Mouse (Mus musculus): Measurements from ENCODE around the gene Pdss1. TPM values are rescaled to one million over a fixed set of nuclear protein-coding genes. Genes with fewer than 3 reads are reported as not detected.
"Not testable (repeated sequence)": the region's sequence is repeated elsewhere in the genome, so short reads cannot be mapped to it uniquely, and the experiment has no call there.

Gene Pdss1
- polyA plus RNA-seq, 1 experiment from 2014 or later: 19.1 TPM

- no peaks in the 10 kb centered on the region for H3K9me3 ChIP-seq (ENCODE audit: control insufficient read depth, low read length)
- no peaks in the 10 kb centered on the region for H3K27me3 ChIP-seq (replicated peaks; ENCODE audit: control insufficient read depth, insufficient read depth, low read length)
- no peak overlapping the region for H3K9ac ChIP-seq (ENCODE audit: low read depth, low read length)
- no peak overlapping the region for H3K4me3 ChIP-seq (ENCODE audit: low read depth, low read length)
- no peaks in the 10 kb centered on the region for H3K36me3 ChIP-seq (ENCODE audit: control insufficient read depth, insufficient read depth, low read length)
- WGBS: 46% methylated on average over 8 of the region's 10 CpGs
- DNase-seq (ENCODE audit: low spot score) (no peak), ATAC-seq (ENCODE audit: low read depth) (no peak)
- H3K4me1 ChIP-seq (ENCODE audit: control insufficient read depth, insufficient read depth, low read length): no peaks in the 10 kb centered on the region
- no peak overlapping the region for H3K4me2 ChIP-seq (ENCODE audit: low read depth, low read length)
- H3K27ac ChIP-seq (replicated peaks; ENCODE audit: low read depth, low read length): no peak overlapping the region
These were observed 20.7 kb upstream of the Pdss1 start for GRCm38 (mm10) chr2:22874628-22875027.

DNA sequence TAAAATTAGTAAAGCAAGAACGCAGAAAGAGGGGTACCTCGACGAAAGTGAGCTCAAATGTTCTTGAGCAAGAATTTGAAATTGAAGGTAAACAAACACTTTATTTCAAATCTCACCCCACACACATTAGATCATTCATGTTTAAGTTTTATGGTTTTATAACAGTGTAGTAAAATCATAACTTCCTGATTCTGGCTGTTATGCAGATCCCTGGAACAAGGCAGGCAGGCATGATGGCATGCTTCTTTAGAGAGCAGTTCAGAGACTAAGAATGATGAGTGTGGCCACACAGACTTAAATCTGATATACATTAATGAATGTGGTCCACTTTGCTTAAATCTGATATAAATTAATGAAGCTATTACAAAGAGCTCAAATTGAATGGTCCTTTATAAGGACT, 18.7 kb upstream of the Pdss1 start:
- H3K27me3 ChIP-seq (replicated peaks; ENCODE audit: control insufficient read depth, insufficient read depth, low read length): no peaks in the 10 kb centered on the region
- no peak overlapping the region for H3K4me2 ChIP-seq (ENCODE audit: low read depth, low read length)
- no peaks in the 10 kb centered on the region for H3K36me3 ChIP-seq (ENCODE audit: control insufficient read depth, insufficient read depth, low read length)
- ATAC-seq (ENCODE audit: low read depth) (no peak), DNase-seq (ENCODE audit: low spot score) (no peak)
- H3K27ac ChIP-seq (replicated peaks; ENCODE audit: low read depth, low read length): no peak overlapping the region
- H3K4me1 ChIP-seq (ENCODE audit: control insufficient read depth, insufficient read depth, low read length): no peaks in the 10 kb centered on the region
- WGBS: 79% methylated on average over 3 of the region's 3 CpGs
- no peaks in the 10 kb centered on the region for H3K9me3 ChIP-seq (ENCODE audit: control insufficient read depth, low read length)
- no peak overlapping the region for H3K4me3 ChIP-seq (ENCODE audit: low read depth, low read length)
- H3K9ac ChIP-seq (ENCODE audit: low read depth, low read length): no peak overlapping the region

DNA sequence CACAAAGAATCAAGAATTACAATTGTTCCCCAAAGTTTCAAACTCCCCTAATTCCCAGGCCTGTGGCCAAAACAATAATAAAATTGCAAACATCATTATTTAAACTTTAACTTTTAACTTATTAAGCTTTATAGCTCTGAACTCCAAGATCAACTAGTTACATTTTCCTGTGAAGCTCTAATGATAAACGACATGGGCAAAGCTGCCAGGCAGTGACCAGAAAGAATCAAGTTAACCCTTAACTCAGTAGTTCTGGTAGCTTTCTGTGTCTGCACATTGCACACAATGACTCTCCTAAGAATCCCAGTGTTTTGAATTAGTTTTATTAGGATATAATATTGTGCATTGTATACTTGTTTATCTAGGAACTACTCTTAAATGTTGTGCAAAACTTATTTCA, 16.5 kb upstream of the Pdss1 start:
- H3K4me1 ChIP-seq (ENCODE audit: control insufficient read depth, insufficient read depth, low read length): no peaks in the 10 kb centered on the region
- 27% methylated on average over 1 of the region's 1 CpGs for WGBS
- no peaks in the 10 kb centered on the region for H3K9me3 ChIP-seq (ENCODE audit: control insufficient read depth, low read length)
- no peak overlapping the region for H3K27ac ChIP-seq (replicated peaks; ENCODE audit: low read depth, low read length)
- H3K4me2 ChIP-seq (ENCODE audit: low read depth, low read length): no peak overlapping the region
- no peak overlapping the region for H3K4me3 ChIP-seq (ENCODE audit: low read depth, low read length)
- no peak overlapping the region for H3K9ac ChIP-seq (ENCODE audit: low read depth, low read length)
- DNase-seq (ENCODE audit: low spot score) (no peak), ATAC-seq (ENCODE audit: low read depth) (no peak)
- H3K27me3 ChIP-seq (replicated peaks; ENCODE audit: control insufficient read depth, insufficient read depth, low read length): no peaks in the 10 kb centered on the region
- no peaks in the 10 kb centered on the region for H3K36me3 ChIP-seq (ENCODE audit: control insufficient read depth, insufficient read depth, low read length)

DNA sequence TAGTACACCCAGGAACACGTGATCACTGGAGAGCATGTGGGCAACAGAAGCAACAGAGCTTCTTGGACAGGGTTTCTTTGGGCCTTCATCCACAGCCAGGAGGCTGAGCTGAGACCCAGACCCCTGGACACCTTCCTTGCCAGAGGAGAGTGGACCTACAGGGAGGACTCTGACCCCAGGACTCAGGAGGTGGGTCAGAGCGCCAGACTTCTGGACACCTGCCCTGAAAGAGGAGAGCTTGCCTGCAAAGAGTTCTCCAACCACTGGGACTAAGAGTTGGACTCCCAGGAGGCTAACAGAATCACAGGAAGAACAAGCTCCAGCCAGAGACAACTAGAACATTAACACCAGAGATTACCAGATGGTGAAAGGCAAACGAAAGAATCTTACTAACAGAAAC, 14.6 kb upstream of the Pdss1 start:
- not testable (repeated sequence) for H3K4me2 ChIP-seq (ENCODE audit: low read depth, low read length); ATAC-seq (ENCODE audit: low read depth); H3K9me3 ChIP-seq (ENCODE audit: control insufficient read depth, low read length); H3K36me3 ChIP-seq (ENCODE audit: control insufficient read depth, insufficient read depth, low read length); H3K4me3 ChIP-seq (ENCODE audit: low read depth, low read length); DNase-seq (ENCODE audit: low spot score); H3K27me3 ChIP-seq (replicated peaks; ENCODE audit: control insufficient read depth, insufficient read depth, low read length); H3K27ac ChIP-seq (replicated peaks; ENCODE audit: low read depth, low read length); H3K9ac ChIP-seq (ENCODE audit: low read depth, low read length); H3K4me1 ChIP-seq (ENCODE audit: control insufficient read depth, insufficient read depth, low read length)
- WGBS: 83% methylated on average over 3 of the region's 3 CpGs

GRCm38 (mm10) chr2:22894932-22895281, 415 bp upstream of the Pdss1 start:
- ATAC-seq (ENCODE audit: low read depth): peak; percentile 5; the same call in 1 of the 2 replicates
- 25% methylated on average over 9 of the region's 9 CpGs for WGBS
- peak overlapping the region; percentile 74 for H3K27ac ChIP-seq (replicated peaks; ENCODE audit: low read depth, low read length)

GRCm38 (mm10) chr2:22903947-22904346, 8.6 kb downstream of the Pdss1 start:
- ATAC-seq (ENCODE audit: low read depth) (no peak), DNase-seq (ENCODE audit: low spot score) (no peak)
- no peaks in the 10 kb centered on the region for H3K4me1 ChIP-seq (ENCODE audit: control insufficient read depth, insufficient read depth, low read length)
- peaks cover 36% of the 10 kb centered on the region for H3K36me3 ChIP-seq (ENCODE audit: control insufficient read depth, insufficient read depth, low read length)
- no peak overlapping the region for H3K4me3 ChIP-seq (ENCODE audit: low read depth, low read length)
- no peak overlapping the region for H3K27ac ChIP-seq (replicated peaks; ENCODE audit: low read depth, low read length)
- no peak overlapping the region for H3K9ac ChIP-seq (ENCODE audit: low read depth, low read length)
- no peak overlapping the region for H3K4me2 ChIP-seq (ENCODE audit: low read depth, low read length)
- WGBS: 92% methylated on average over 3 of the region's 3 CpGs
- H3K9me3 ChIP-seq (ENCODE audit: control insufficient read depth, low read length): no peaks in the 10 kb centered on the region
- H3K27me3 ChIP-seq (replicated peaks; ENCODE audit: control insufficient read depth, insufficient read depth, low read length): no peaks in the 10 kb centered on the region

More at GRCm38 (mm10) chr2:22894932-22895281, 415 bp upstream of the Pdss1 start:
- Histone ChIP-seq H3K27me3 (replicated peaks; ENCODE audit: control insufficient read depth, insufficient read depth, low read length) (no peaks in the 10 kb centered on the region), H3K9me3 (ENCODE audit: control insufficient read depth, low read length) (no peaks in the 10 kb centered on the region), H3K9ac (ENCODE audit: low read depth, low read length) (peak overlapping the region; percentile 80), H3K4me3 (ENCODE audit: low read depth, low read length) (peak overlapping the region; percentile 94), H3K36me3 (ENCODE audit: control insufficient read depth, insufficient read depth, low read length) (no peaks in the 10 kb centered on the region), H3K4me1 (ENCODE audit: control insufficient read depth, insufficient read depth, low read length) (peaks cover 5% of the 10 kb centered on the region; the same call in 1 of the 2 replicates), H3K4me2 (ENCODE audit: low read depth, low read length) (peak overlapping the region; percentile 65)
- no peak for DNase-seq (ENCODE audit: low spot score)

DNA sequence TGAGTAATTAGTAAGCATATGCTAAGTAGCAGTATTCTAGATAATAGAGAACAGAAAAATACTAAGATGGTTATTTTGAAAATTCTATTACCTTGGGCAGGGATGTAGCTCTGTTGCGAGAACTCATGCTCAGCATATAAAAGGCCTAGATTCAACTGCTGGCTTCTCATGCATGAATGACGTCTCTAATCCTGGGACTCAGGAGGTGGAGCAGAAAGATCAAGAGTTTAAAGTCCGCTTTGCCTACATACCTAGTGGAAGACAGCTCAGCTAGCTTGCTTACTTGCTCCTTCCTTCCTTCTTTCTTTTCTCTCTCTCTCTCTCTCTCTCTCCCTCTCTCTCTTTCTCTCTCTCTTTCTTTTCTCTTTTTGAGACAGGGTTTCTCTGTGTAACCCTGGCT, 19.1 kb downstream of the Pdss1 start:
- ATAC-seq (ENCODE audit: low read depth): no peak
- H3K4me3 ChIP-seq (ENCODE audit: low read depth, low read length): no peak overlapping the region
- H3K36me3 ChIP-seq (ENCODE audit: control insufficient read depth, insufficient read depth, low read length): peaks cover 51% of the 10 kb centered on the region
- 81% methylated on average over 3 of the region's 3 CpGs for WGBS
- no peaks in the 10 kb centered on the region for H3K9me3 ChIP-seq (ENCODE audit: control insufficient read depth, low read length)
- H3K9ac ChIP-seq (ENCODE audit: low read depth, low read length): no peak overlapping the region
- no peak overlapping the region for H3K27ac ChIP-seq (replicated peaks; ENCODE audit: low read depth, low read length)
- H3K4me2 ChIP-seq (ENCODE audit: low read depth, low read length): no peak overlapping the region
- no peak for DNase-seq (ENCODE audit: low spot score)
- no peaks in the 10 kb centered on the region for H3K4me1 ChIP-seq (ENCODE audit: control insufficient read depth, insufficient read depth, low read length)
- H3K27me3 ChIP-seq (replicated peaks; ENCODE audit: control insufficient read depth, insufficient read depth, low read length): no peaks in the 10 kb centered on the region

DNA sequence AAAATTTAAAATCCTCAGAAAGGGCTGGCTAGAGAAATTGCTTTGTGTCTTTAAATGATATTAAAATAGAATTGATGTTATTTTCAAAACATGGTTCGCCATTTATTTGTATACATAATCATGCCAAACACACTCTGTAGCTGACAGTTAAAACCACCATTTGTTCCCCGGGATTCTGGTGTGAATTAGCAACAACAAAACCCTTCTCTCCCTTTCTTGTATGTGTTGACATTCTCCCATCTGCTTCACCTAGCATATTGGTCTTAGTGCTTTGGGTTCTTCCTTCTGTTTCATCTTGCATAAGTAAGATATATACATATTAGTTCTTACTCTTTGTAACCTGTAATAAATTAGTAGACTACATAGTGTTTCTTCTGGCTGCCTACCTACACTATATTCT, 23.3 kb downstream of the Pdss1 start:
- no peaks in the 10 kb centered on the region for H3K4me1 ChIP-seq (ENCODE audit: control insufficient read depth, insufficient read depth, low read length)
- 95% methylated on average over 2 of the region's 2 CpGs for WGBS
- peaks cover 34% of the 10 kb centered on the region for H3K36me3 ChIP-seq (ENCODE audit: control insufficient read depth, insufficient read depth, low read length)
- no peaks in the 10 kb centered on the region for H3K9me3 ChIP-seq (ENCODE audit: control insufficient read depth, low read length)
- no peak for ATAC-seq (ENCODE audit: low read depth)
- no peak overlapping the region for H3K4me3 ChIP-seq (ENCODE audit: low read depth, low read length)
- no peak overlapping the region for H3K27ac ChIP-seq (replicated peaks; ENCODE audit: low read depth, low read length)
- DNase-seq (ENCODE audit: low spot score): no peak
- H3K4me2 ChIP-seq (ENCODE audit: low read depth, low read length): no peak overlapping the region
- no peaks in the 10 kb centered on the region for H3K27me3 ChIP-seq (replicated peaks; ENCODE audit: control insufficient read depth, insufficient read depth, low read length)
- H3K9ac ChIP-seq (ENCODE audit: low read depth, low read length): no peak overlapping the region

DNA sequence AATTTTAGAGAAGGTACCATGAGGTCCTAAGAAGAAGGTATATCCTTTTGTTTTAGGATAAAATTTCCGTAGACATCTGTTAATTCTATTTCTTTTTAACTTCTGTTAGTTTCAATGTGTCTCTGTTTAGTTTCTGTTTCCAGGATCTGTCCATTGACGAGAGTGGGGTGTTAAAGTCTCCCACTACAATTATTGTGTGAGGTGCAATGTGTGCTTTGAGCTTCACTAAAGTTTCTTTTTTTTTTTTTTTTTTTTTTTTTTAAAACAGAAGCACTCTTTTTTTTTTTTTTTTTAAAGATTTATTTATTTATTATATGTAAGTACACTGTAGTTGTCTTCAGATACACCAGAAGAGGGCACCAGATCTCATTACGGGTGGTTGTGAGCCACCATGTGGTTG, 30.6 kb downstream of the Pdss1 start:
- not testable (repeated sequence) for H3K9ac ChIP-seq (ENCODE audit: low read depth, low read length); ATAC-seq (ENCODE audit: low read depth); H3K4me1 ChIP-seq (ENCODE audit: control insufficient read depth, insufficient read depth, low read length); DNase-seq (ENCODE audit: low spot score); H3K27me3 ChIP-seq (replicated peaks; ENCODE audit: control insufficient read depth, insufficient read depth, low read length); H3K36me3 ChIP-seq (ENCODE audit: control insufficient read depth, insufficient read depth, low read length); H3K4me2 ChIP-seq (ENCODE audit: low read depth, low read length); H3K27ac ChIP-seq (replicated peaks; ENCODE audit: low read depth, low read length); H3K4me3 ChIP-seq (ENCODE audit: low read depth, low read length); H3K9me3 ChIP-seq (ENCODE audit: control insufficient read depth, low read length)
- WGBS: 94% methylated on average over 2 of the region's 3 CpGs

All from embryonic facial prominence, embryonic 14.5 days (tissue).